Mouse (Mus musculus): ENCODE results near the gene Aktip.

- TF ChIP-seq CTCF (IDR thresholded peaks at IDR 0.05; ENCODE audit: control insufficient read depth, insufficient read depth, low read length) (no peak), POLR2A (IDR thresholded peaks at IDR 0.05; ENCODE audit: borderline replicate concordance, control insufficient read depth, low read depth, low read length) (no peak)
These were observed 41.2 kb downstream of the Aktip start for GRCm38 (mm10) chr8:91158617-91159016.
